Mouse (Mus musculus): Measurements from ENCODE around the gene Tbc1d23.

GRCm38 (mm10) chr16:57190390-57190789, 40.9 kb downstream of the Tbc1d23 start:
- TF ChIP-seq CTCF (IDR thresholded peaks at IDR 0.05; ENCODE audit: extremely low read depth, insufficient read length, insufficient replicate concordance, low read depth, low read length) (no peak), POLR2A (IDR thresholded peaks at IDR 0.05; ENCODE audit: low read depth, low read length) (no peak)

All from small intestine, adult 2 months (tissue).